Mouse (Mus musculus): ENCODE results near the gene Gm8113.
"Not testable (repeated sequence)": the region's sequence is repeated elsewhere in the genome, so short reads cannot be mapped to it uniquely, and the experiment has no call there.

DNA sequence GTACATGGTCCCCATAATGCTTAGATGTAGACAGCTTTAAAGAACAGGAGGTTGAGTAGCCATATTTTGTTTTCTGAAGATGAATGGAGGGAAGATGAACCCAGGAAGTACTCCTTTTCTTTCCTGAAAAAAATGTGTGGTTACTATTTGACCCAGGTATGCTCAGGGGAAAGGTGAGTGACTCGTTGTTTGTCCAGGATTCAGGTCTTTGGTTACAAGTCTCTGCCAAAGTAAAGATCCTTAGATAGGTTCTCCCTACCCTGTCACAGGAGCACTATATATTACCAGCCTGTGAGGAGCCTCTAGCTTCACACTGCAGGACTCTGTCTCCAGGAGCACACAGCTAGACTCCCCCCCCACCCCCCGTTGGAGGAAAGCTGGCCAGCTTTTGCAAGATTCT lies 31.6 kb downstream of the Gm8113 start, which contains the start of gene Ang5:
- TF ChIP-seq CTCF (IDR thresholded peaks at IDR 0.05; ENCODE audit: low read depth, low read length); POLR2A (IDR thresholded peaks at IDR 0.05; ENCODE audit: insufficient read depth, low read length); EP300 (IDR thresholded peaks at IDR 0.05; ENCODE audit: insufficient read depth, low read depth, low read length): not testable (repeated sequence)
